Mouse (Mus musculus): ENCODE measurements around the gene Prkag3. TPM values are rescaled to one million over a fixed set of nuclear protein-coding genes. Genes with fewer than 3 reads are reported as not detected.

The Prkag3 gene
- polyA plus RNA-seq, 1 experiment from 2014 or later = not detected

DNA sequence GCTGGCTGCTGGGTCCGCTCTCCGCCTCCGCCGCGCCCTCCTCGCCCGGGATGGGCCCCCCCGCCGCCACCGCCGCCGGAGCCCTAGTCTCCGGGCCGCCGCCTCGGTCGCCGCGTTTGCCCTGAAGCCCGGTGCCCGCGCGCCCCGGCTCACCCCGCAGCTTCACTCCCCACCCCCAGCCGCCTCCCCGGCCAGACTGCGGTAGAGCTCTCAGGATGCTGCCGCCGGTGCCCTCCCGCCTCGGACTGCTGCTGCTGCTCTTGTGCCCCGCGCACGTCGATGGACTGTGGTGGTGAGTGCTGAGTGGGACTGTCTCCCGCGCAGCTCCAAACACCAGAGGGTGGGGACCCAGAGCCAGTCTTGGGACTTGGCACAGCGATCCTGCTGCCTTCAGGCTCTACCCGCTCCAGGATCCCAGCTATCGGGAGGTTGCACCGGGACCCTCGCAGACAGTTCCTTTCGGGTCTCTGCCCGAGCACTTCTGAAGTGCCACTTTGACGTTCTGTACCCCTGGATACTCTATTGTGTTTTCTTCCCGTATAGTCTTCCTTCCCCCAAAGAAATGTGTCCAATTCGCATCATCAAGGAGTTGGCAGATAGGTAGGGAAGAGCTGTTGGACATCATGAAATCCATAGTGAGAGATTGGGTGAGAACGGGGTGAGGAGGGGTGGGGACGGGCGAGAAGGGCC, 23.1 kb upstream of the Prkag3 start:
- Histone ChIP-seq H3K4me1 (ENCODE audit: control insufficient read depth, insufficient read depth, low read length) (peaks cover 24% of the 10 kb centered on the region), H3K4me2 (ENCODE audit: low read length) (peak overlapping the region; percentile 92), H3K27me3 (ENCODE audit: control insufficient read depth, insufficient read depth, low read depth, low read length) (peaks cover 73% of the 10 kb centered on the region), H3K9ac (ENCODE audit: low read depth, low read length) (peak overlapping the region; percentile 54), H3K9me3 (replicated peaks; ENCODE audit: control insufficient read depth, low read length, poor library complexity, severe bottlenecking) (no peaks in the 10 kb centered on the region), H3K4me3 (ENCODE audit: low read depth, low read length) (peak overlapping the region; percentile 49), H3K36me3 (ENCODE audit: control insufficient read depth, insufficient read depth, low read length) (no peaks in the 10 kb centered on the region), H3K27ac (ENCODE audit: low read length) (no peak overlapping the region)
- under 1% methylated on average over 36 of the region's 51 CpGs for WGBS
- ATAC-seq = 0 out of 2 replicates have a peak, but pooled peaks have one; percentile 22

GRCm38 (mm10) chr1:74771845-74771930, 22.7 kb upstream of the Prkag3 start, which contains the start of gene Wnt6:
Wnt6 (plus strand) TSS chr1:74771892.
- Histone ChIP-seq H3K9me3 (replicated peaks; ENCODE audit: control insufficient read depth, low read length, poor library complexity, severe bottlenecking) (no peaks in the 10 kb centered on the region), H3K9ac (ENCODE audit: low read depth, low read length) (peak within 1 kb of the TSS; percentile 54), H3K4me3 (ENCODE audit: low read depth, low read length) (peak within 1 kb of the TSS; percentile 49), H3K4me2 (ENCODE audit: low read length) (peak within 1 kb of the TSS; percentile 92), H3K27ac (ENCODE audit: low read length) (no peak within 1 kb of the TSS), H3K4me1 (ENCODE audit: control insufficient read depth, insufficient read depth, low read length) (peaks cover 24% of the 10 kb centered on the region), H3K27me3 (ENCODE audit: control insufficient read depth, insufficient read depth, low read depth, low read length) (peaks cover 73% of the 10 kb centered on the region), H3K36me3 (ENCODE audit: control insufficient read depth, insufficient read depth, low read length) (no peaks in the 10 kb centered on the region)
- ATAC-seq = no peak
- 0% methylated on average over 3 of the region's 8 CpGs for WGBS

DNA sequence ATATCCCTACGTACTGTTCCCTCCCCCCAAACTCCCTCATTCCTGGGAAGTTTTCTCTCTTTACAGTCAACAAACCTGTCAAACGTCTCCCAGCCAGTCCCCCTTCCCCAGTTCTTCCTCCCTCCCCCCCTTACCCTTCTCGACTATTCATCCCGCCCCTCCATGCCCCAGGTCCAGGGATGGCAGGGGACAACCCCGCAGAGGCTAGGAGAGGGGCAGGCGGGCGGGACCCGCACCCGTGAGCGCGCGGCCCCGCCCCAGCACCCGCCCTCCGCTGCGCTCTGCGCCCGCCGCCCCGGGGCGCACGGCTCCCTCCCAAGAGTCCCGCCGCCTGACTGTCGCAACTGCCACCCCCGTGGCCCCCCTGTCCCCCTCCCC, 22.4 kb upstream of the Prkag3 start:
- Histone ChIP-seq H3K9me3 (replicated peaks; ENCODE audit: control insufficient read depth, low read length, poor library complexity, severe bottlenecking) (no peaks in the 10 kb centered on the region), H3K4me3 (ENCODE audit: low read depth, low read length) (peak overlapping the region; percentile 49), H3K27me3 (ENCODE audit: control insufficient read depth, insufficient read depth, low read depth, low read length) (peaks cover 73% of the 10 kb centered on the region), H3K4me2 (ENCODE audit: low read length) (peak overlapping the region; percentile 92), H3K4me1 (ENCODE audit: control insufficient read depth, insufficient read depth, low read length) (peaks cover 24% of the 10 kb centered on the region), H3K9ac (ENCODE audit: low read depth, low read length) (peak overlapping the region; percentile 54), H3K36me3 (ENCODE audit: control insufficient read depth, insufficient read depth, low read length) (no peaks in the 10 kb centered on the region), H3K27ac (ENCODE audit: low read length) (no peak overlapping the region)
- 0% methylated on average over 21 of the region's 26 CpGs for WGBS
- ATAC-seq = 0 out of 2 replicates have a peak, but pooled peaks have one; percentile 38

GRCm38 (mm10) chr1:74770727-74771466, 21.9 kb upstream of the Prkag3 start:
- no peaks in the 10 kb centered on the region for H3K9me3 ChIP-seq (replicated peaks; ENCODE audit: control insufficient read depth, low read length, poor library complexity, severe bottlenecking)
- no peaks in the 10 kb centered on the region for H3K36me3 ChIP-seq (ENCODE audit: control insufficient read depth, insufficient read depth, low read length)
- ATAC-seq = 0 out of 2 replicates have a peak, but pooled peaks have one; percentile 16
- 1% methylated on average over 34 of the region's 35 CpGs for WGBS
- H3K4me2 ChIP-seq (ENCODE audit: low read length) = peak overlapping the region; percentile 92
- peaks cover 69% of the 10 kb centered on the region for H3K27me3 ChIP-seq (ENCODE audit: control insufficient read depth, insufficient read depth, low read depth, low read length)
- peak overlapping the region; percentile 49 for H3K4me3 ChIP-seq (ENCODE audit: low read depth, low read length)
- peaks cover 24% of the 10 kb centered on the region for H3K4me1 ChIP-seq (ENCODE audit: control insufficient read depth, insufficient read depth, low read length)
- H3K27ac ChIP-seq (ENCODE audit: low read length) = no peak overlapping the region
- H3K9ac ChIP-seq (ENCODE audit: low read depth, low read length) = peak overlapping the region; percentile 54; the same call in 1 of the 2 replicates

GRCm38 (mm10) chr1:74763081-74763480, 14.1 kb upstream of the Prkag3 start:
- WGBS = 5% methylated on average over 6 of the region's 6 CpGs
- Histone ChIP-seq H3K4me2 (ENCODE audit: low read length) (no peak overlapping the region), H3K36me3 (ENCODE audit: control insufficient read depth, insufficient read depth, low read length) (no peaks in the 10 kb centered on the region), H3K4me3 (ENCODE audit: low read depth, low read length) (no peak overlapping the region), H3K9ac (ENCODE audit: low read depth, low read length) (no peak overlapping the region), H3K27ac (ENCODE audit: low read length) (no peak overlapping the region), H3K9me3 (replicated peaks; ENCODE audit: control insufficient read depth, low read length, poor library complexity, severe bottlenecking) (no peaks in the 10 kb centered on the region), H3K4me1 (ENCODE audit: control insufficient read depth, insufficient read depth, low read length) (no peaks in the 10 kb centered on the region), H3K27me3 (ENCODE audit: control insufficient read depth, insufficient read depth, low read depth, low read length) (peaks cover 11% of the 10 kb centered on the region)
- ATAC-seq = no peak

DNA sequence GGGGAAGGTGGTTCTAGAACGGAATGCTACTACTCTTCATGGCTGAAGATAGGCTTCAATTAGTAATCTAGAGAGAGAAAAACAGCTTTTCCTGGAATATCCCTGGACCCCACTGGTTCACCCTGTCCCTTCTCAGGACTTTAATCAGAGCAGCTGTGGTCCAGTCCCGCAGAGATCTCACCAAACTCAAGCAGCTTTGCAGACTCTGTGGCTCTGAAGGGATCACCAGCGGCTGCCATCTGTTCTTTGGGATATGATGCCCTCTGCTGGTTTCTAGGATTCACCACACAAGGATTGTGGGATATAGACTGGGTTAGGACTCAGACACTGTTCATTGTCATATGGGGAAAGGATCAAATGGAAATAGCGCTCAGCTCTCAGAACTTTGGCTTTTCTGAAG, 10.8 kb upstream of the Prkag3 start:
- Histone ChIP-seq H3K4me1 (ENCODE audit: control insufficient read depth, insufficient read depth, low read length) (no peaks in the 10 kb centered on the region), H3K4me2 (ENCODE audit: low read length) (no peak overlapping the region), H3K27me3 (ENCODE audit: control insufficient read depth, insufficient read depth, low read depth, low read length) (peaks cover 6% of the 10 kb centered on the region), H3K36me3 (ENCODE audit: control insufficient read depth, insufficient read depth, low read length) (no peaks in the 10 kb centered on the region), H3K4me3 (ENCODE audit: low read depth, low read length) (no peak overlapping the region), H3K27ac (ENCODE audit: low read length) (no peak overlapping the region), H3K9ac (ENCODE audit: low read depth, low read length) (no peak overlapping the region), H3K9me3 (replicated peaks; ENCODE audit: control insufficient read depth, low read length, poor library complexity, severe bottlenecking) (no peaks in the 10 kb centered on the region)
- WGBS = 26% methylated on average over 4 of the region's 4 CpGs
- ATAC-seq = no peak

DNA sequence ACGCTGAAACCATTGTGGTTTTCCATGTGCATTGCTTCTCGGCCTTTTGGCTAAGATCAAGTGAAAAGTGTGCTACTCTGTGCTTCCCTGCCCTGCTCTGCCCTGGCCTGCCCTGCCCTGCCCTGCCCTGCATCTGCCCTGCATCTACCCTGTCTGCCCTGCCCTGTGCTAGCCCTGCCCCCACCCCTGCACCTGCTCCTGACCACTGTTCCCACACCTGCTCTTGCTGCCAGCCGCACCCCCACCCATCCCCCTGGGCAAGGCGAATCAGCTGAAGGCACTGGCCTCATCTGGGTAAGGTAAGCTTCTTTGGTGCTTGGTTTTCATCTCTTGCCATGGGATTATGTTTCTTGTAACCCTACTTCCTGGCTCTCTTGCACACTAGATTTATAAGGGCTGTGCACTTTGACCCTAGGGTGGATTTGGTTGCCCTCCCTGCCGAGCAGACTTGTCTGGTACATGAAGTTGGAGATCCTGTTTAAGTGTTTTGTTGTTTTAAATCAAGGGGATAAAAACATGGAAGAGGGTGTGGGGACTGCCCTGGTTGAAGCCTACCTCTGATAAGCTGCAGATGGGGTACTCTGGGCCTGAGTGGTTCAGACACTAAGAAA, 5.3 kb upstream of the Prkag3 start:
- 73% methylated on average over 5 of the region's 5 CpGs for WGBS
- no peak for ATAC-seq
- H3K36me3 ChIP-seq (ENCODE audit: control insufficient read depth, insufficient read depth, low read length) = no peaks in the 10 kb centered on the region
- no peak overlapping the region for H3K9ac ChIP-seq (ENCODE audit: low read depth, low read length)
- no peaks in the 10 kb centered on the region; the same call in 1 of the 2 replicates for H3K27me3 ChIP-seq (ENCODE audit: control insufficient read depth, insufficient read depth, low read depth, low read length)
- no peak overlapping the region for H3K27ac ChIP-seq (ENCODE audit: low read length)
- H3K9me3 ChIP-seq (replicated peaks; ENCODE audit: control insufficient read depth, low read length, poor library complexity, severe bottlenecking) = no peaks in the 10 kb centered on the region
- H3K4me3 ChIP-seq (ENCODE audit: low read depth, low read length) = no peak overlapping the region
- H3K4me2 ChIP-seq (ENCODE audit: low read length) = no peak overlapping the region
- no peaks in the 10 kb centered on the region for H3K4me1 ChIP-seq (ENCODE audit: control insufficient read depth, insufficient read depth, low read length)

DNA sequence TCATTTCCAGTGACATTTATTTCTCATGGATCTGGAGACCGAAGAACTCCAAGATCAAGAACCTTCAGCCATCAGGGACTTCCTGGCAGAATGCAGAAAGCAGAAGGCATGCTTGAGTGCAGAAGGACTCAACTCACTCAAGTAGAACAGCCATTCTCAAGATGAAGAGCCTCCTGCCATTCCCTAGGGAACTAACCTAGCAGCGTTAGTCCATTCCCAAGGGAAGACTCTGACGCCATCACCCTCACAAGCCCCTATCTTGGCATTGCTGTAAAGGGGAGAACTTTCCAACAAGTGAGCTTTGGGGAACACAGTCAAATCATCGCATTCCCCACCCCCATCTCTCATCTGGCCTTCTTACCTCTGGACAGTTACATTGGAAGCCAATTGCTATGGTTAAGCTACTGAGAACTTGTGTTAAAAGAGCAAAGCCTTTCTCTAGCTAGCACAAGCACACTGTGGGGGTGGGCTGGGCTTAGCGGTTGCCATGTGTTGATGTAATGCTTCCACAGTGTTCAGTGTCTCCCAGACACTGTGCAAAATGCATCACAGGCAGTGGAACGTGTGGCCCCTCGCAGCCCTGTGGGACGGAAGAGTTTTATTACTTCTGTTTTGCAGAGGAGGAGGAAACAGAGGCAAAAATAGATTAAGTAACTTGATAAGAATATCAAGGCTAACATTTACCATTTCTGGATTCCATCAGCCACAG, 4.4 kb upstream of the Prkag3 start:
- Histone ChIP-seq H3K9ac (ENCODE audit: low read depth, low read length) (no peak overlapping the region), H3K27ac (ENCODE audit: low read length) (no peak overlapping the region), H3K4me3 (ENCODE audit: low read depth, low read length) (no peak overlapping the region), H3K4me2 (ENCODE audit: low read length) (no peak overlapping the region), H3K36me3 (ENCODE audit: control insufficient read depth, insufficient read depth, low read length) (no peaks in the 10 kb centered on the region), H3K27me3 (ENCODE audit: control insufficient read depth, insufficient read depth, low read depth, low read length) (no peaks in the 10 kb centered on the region; the same call in 1 of the 2 replicates), H3K4me1 (ENCODE audit: control insufficient read depth, insufficient read depth, low read length) (no peaks in the 10 kb centered on the region), H3K9me3 (replicated peaks; ENCODE audit: control insufficient read depth, low read length, poor library complexity, severe bottlenecking) (no peaks in the 10 kb centered on the region)
- ATAC-seq = no peak
- 91% methylated on average over 8 of the region's 8 CpGs for WGBS

DNA sequence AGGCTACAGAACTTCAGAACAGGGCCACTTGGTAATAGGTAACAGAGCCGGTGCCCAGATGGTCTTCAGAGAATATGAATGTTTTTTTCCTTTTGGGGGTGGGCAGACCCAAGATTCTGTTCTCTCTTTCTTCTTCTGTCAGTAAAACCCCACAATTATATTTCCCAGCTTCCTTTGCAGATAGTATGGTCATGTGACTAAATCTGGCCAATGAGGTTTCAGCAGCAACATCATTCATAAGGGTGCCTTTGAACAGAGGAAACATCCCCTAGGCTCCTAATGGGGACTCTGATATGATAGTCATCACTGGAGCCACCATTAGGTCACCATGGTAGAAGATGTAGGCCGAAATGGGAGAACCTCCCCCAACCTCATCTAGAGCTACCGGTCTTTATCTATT, 3.8 kb upstream of the Prkag3 start:
- H3K9me3 ChIP-seq (replicated peaks; ENCODE audit: control insufficient read depth, low read length, poor library complexity, severe bottlenecking) = no peaks in the 10 kb centered on the region
- 94% methylated on average over 3 of the region's 3 CpGs for WGBS
- no peak overlapping the region for H3K4me3 ChIP-seq (ENCODE audit: low read depth, low read length)
- ATAC-seq = no peak
- H3K36me3 ChIP-seq (ENCODE audit: control insufficient read depth, insufficient read depth, low read length) = no peaks in the 10 kb centered on the region
- no peak overlapping the region for H3K4me2 ChIP-seq (ENCODE audit: low read length)
- no peak overlapping the region for H3K9ac ChIP-seq (ENCODE audit: low read depth, low read length)
- H3K27me3 ChIP-seq (ENCODE audit: control insufficient read depth, insufficient read depth, low read depth, low read length) = peaks cover 2% of the 10 kb centered on the region; the same call in 1 of the 2 replicates
- no peaks in the 10 kb centered on the region for H3K4me1 ChIP-seq (ENCODE audit: control insufficient read depth, insufficient read depth, low read length)
- no peak overlapping the region for H3K27ac ChIP-seq (ENCODE audit: low read length)

Data from midbrain, embryonic 16.5 days (tissue).